Comparison of ENCODE assay signal across 10 mouse cellular contexts in the genomic region with DNA sequence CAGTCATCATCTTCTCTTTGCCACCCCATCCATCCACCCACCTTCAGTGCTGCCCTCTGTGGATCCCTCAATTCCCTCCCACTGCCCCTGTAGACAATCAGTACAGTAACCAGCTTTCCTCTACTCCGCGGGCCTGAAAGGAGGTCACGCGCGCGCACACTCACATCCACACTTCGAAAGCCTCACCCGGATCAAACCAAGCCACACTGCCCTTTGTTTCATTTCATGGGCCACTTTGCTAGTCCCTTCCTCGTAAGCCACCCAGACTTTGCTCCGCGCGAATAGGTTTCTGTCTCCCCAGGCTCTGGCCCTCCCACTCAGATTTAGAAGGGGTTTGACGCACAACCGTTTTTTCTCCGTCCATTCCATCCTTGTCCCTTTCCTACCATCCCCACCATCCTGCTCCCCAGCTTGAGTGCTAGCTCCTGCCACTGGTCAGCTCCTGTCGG. TPM values are rescaled to one million over a fixed set of nuclear protein-coding genes. Genes with fewer than 3 reads are reported as not detected.
DNase-seq lines count a peak whose midpoint lies in the region; ATAC-seq and TF ChIP-seq lines count a peak whose summit lies in the region.
"Had no signal": no experiment of that assay in that cellular context is flagged by ENCODE, and none has a peak within 500 bp of the region (broad histone marks: within the 10 kb centered on the region; RNA-seq: fewer than 3 reads in every experiment).

No protein-coding gene starts in this region.

- WGBS in lung, embryonic 15.5 days: 2% methylated on average over 16 of the region's 16 CpGs
- under 1% methylated on average over 16 of the region's 16 CpGs for WGBS in forebrain, embryonic 12.5 days
- 1% methylated on average over 16 of the region's 16 CpGs for WGBS in limb, embryonic 13.5 days
- WGBS in small intestine, adult 2 months: 4% methylated on average over 16 of the region's 16 CpGs
- 5% methylated on average over 16 of the region's 16 CpGs for WGBS in kidney, adult 2 months

- ATAC-seq in lung, embryonic 15.5 days (ENCODE audit: borderline replicate concordance, extremely low read depth, low FRiP score, low TSS enrichment): no peak
- ATAC-seq in forebrain, embryonic 12.5 days (ENCODE audit: low FRiP score): no peak
- 0 out of 2 replicates have a peak, but pooled peaks have one; percentile 17 for ATAC-seq in limb, embryonic 13.5 days (ENCODE audit: low FRiP score, low read depth)
- ATAC-seq in activated CD4-positive, CD25-positive, alpha-beta regulatory T cell, adult 4 months: no peak

- no peak for TF ChIP-seq CTCF in small intestine, adult 2 months (IDR thresholded peaks at IDR 0.05; ENCODE audit: extremely low read depth, insufficient read length, insufficient replicate concordance, low read depth, low read length)
- no peak for TF ChIP-seq CTCF in kidney, adult 2 months (conservative IDR thresholded peaks at IDR 0.05; ENCODE audit: insufficient read depth, insufficient read length, low read depth, low read length)

- no peak for TF ChIP-seq POLR2A in small intestine, adult 2 months (IDR thresholded peaks at IDR 0.05; ENCODE audit: low read depth, low read length)
- TF ChIP-seq POLR2A in kidney, adult 2 months (IDR thresholded peaks at IDR 0.05; ENCODE audit: low read depth, low read length): no peak

- H3K9me3 ChIP-seq in lung, embryonic 15.5 days: no peaks in the 10 kb centered on the region
- no peaks in the 10 kb centered on the region for H3K9me3 ChIP-seq in forebrain, embryonic 12.5 days
- no peaks in the 10 kb centered on the region for H3K9me3 ChIP-seq in limb, embryonic 13.5 days

- no peaks in the 10 kb centered on the region for H3K36me3 ChIP-seq in lung, embryonic 15.5 days
- H3K36me3 ChIP-seq in forebrain, embryonic 12.5 days (replicated peaks): no peaks in the 10 kb centered on the region
- H3K36me3 ChIP-seq in limb, embryonic 13.5 days: no peaks in the 10 kb centered on the region
- no peaks in the 10 kb centered on the region for H3K36me3 ChIP-seq in small intestine, adult 2 months (ENCODE audit: control insufficient read depth, insufficient read depth, low read length)
- no peaks in the 10 kb centered on the region for H3K36me3 ChIP-seq in kidney, adult 2 months (ENCODE audit: control insufficient read depth, insufficient read depth, low read length)

- H3K9ac ChIP-seq in lung, embryonic 15.5 days: no peak overlapping the region
- H3K9ac ChIP-seq in forebrain, embryonic 12.5 days: peak overlapping the region; percentile 40; the same call in 1 of the 2 replicates
- H3K9ac ChIP-seq in limb, embryonic 13.5 days: no peak overlapping the region

- H3K4me3 ChIP-seq in lung, embryonic 15.5 days: peak overlapping the region; percentile 37
- peak overlapping the region; percentile 35 for H3K4me3 ChIP-seq in forebrain, embryonic 12.5 days (replicated peaks)
- H3K4me3 ChIP-seq in limb, embryonic 13.5 days: peak overlapping the region; percentile 44
- peak overlapping the region; percentile 55 for H3K4me3 ChIP-seq in small intestine, adult 2 months (ENCODE audit: low read depth, low read length)
- H3K4me3 ChIP-seq in kidney, adult 2 months (ENCODE audit: insufficient read depth, low read depth, low read length): no peak overlapping the region

- H3K27me3 ChIP-seq in lung, embryonic 15.5 days: peaks cover 94% of the 10 kb centered on the region
- peaks cover 93% of the 10 kb centered on the region for H3K27me3 ChIP-seq in forebrain, embryonic 12.5 days
- H3K27me3 ChIP-seq in limb, embryonic 13.5 days: peaks cover 93% of the 10 kb centered on the region
- peaks cover 70% of the 10 kb centered on the region for H3K27me3 ChIP-seq in small intestine, adult 2 months (ENCODE audit: control insufficient read depth, insufficient read depth, low read length)
- peaks cover 15% of the 10 kb centered on the region for H3K27me3 ChIP-seq in kidney, adult 2 months (replicated peaks; ENCODE audit: control insufficient read depth, insufficient read depth, low read length)

- peak overlapping the region; percentile 72 for H3K4me2 ChIP-seq in lung, embryonic 15.5 days
- H3K4me2 ChIP-seq in forebrain, embryonic 12.5 days: peak overlapping the region; percentile 66
- peak overlapping the region; percentile 71 for H3K4me2 ChIP-seq in limb, embryonic 13.5 days (replicated peaks)

- no peak for DNase-seq in lung, postnatal 10 days
- DNase-seq in kidney, adult 2 months: no peak
- DNase-seq in ovary, postnatal 10 days (ENCODE audit: low spot score): no peak
- DNase-seq: thymus, adult 18-20 months had no signal

- peaks cover 22% of the 10 kb centered on the region for H3K4me1 ChIP-seq in lung, embryonic 15.5 days
- H3K4me1 ChIP-seq in forebrain, embryonic 12.5 days: peaks cover 32% of the 10 kb centered on the region
- peaks cover 32% of the 10 kb centered on the region for H3K4me1 ChIP-seq in limb, embryonic 13.5 days
- H3K4me1 ChIP-seq in small intestine, adult 2 months (ENCODE audit: control insufficient read depth, insufficient read depth, insufficient read length, low read length): peaks cover 9% of the 10 kb centered on the region
- no peaks in the 10 kb centered on the region for H3K4me1 ChIP-seq in kidney, adult 2 months (ENCODE audit: control insufficient read depth, insufficient read depth, low read length)

- no peak overlapping the region for H3K27ac ChIP-seq in lung, embryonic 15.5 days
- H3K27ac ChIP-seq in forebrain, embryonic 12.5 days: no peak overlapping the region
- H3K27ac ChIP-seq in limb, embryonic 13.5 days: no peak overlapping the region
- no peak overlapping the region for H3K27ac ChIP-seq in small intestine, adult 2 months (ENCODE audit: insufficient read depth, low read depth, low read length)
- H3K27ac ChIP-seq in kidney, adult 2 months (ENCODE audit: insufficient read depth, low read depth, low read length): no peak overlapping the region

RNA-seq across cellular contexts. Expression of a gene that starts 0.5 kb away (rescaled TPM):
- 3.0 and 6.3 TPM in 2 replicates for polyA plus RNA-seq in lung, embryonic 15.5 days (2015; fragmentation: Nextera tagmentation; extraction: Ambion mirVana)
- polyA plus RNA-seq in forebrain, embryonic 12.5 days (2016; fragmentation: Nextera tagmentation; extraction: Ambion mirVana): 15.9 and 28.3 TPM in 2 replicates
- polyA plus RNA-seq in limb, embryonic 13.5 days (2015; fragmentation: Nextera tagmentation; extraction: Ambion mirVana): 21.2 and 26.3 TPM in 2 replicates
- polyA plus RNA-seq in small intestine, adult 2 months (2012; rRNA removed): 4.4 and 23.8 TPM in 2 replicates
- not detected for polyA plus RNA-seq in activated CD4-positive, CD25-positive, alpha-beta regulatory T cell, adult 4 months (2017; shearing (Covaris generic))
- 9.9 and 10.5 TPM in 2 replicates for polyA plus RNA-seq in kidney, adult 2 months (2012; rRNA removed)
- polyA plus RNA-seq: liver, adult 2 months had no signal
